Mouse (Mus musculus) embryonic facial prominence, embryonic 14.5 days (tissue): ENCODE results near the gene Dolpp1. TPM values are rescaled to one million over a fixed set of nuclear protein-coding genes. Genes with fewer than 3 reads are reported as not detected.

Source experiments
- ATAC-seq: fragments of 200-750 bp; cut with Nextera tagmentation; 2 replicates; pipeline ENCODE4 v1.8.0; 2017; ENCODE audit warnings: low read depth, moderate number of reproducible peaks, moderate TSS enrichment
- DNase-seq: peaks from one replicate; pipeline ENCODE4 v3.0.0-alpha.2; 2015; ENCODE audit warnings: low spot score
- H3K27ac ChIP-seq: fragments of 300-500 bp; sonication (generic); replicated peaks from 2 replicates; pipeline ENCODE4 v1.5.1; 2014; ENCODE audit warnings: low read depth, mild to moderate bottlenecking, low read length, moderate library complexity
- H3K27me3 ChIP-seq: fragments of 300-500 bp; sonication (generic); replicated peaks from 2 replicates; pipeline ENCODE4 v1.6.1; 2014; ENCODE audit warnings: low read length; ENCODE audit not compliant: control insufficient read depth, insufficient read depth
- H3K36me3 ChIP-seq: fragments of 300-500 bp; sonication (generic); 2 replicates; pipeline ENCODE4 v1.6.1; 2014; ENCODE audit warnings: low read length, mixed read lengths; ENCODE audit not compliant: control insufficient read depth, insufficient read depth
- H3K4me1 ChIP-seq: fragments of 300-500 bp; sonication (generic); 2 replicates; pipeline ENCODE4 v1.6.1; 2014; ENCODE audit warnings: antibody characterized with exemption, low read length; ENCODE audit not compliant: control insufficient read depth, insufficient read depth
- H3K4me2 ChIP-seq: fragments of 300-500 bp; sonication (generic); 2 replicates; pipeline ENCODE4 v1.6.1; 2014; ENCODE audit warnings: low read depth, mild to moderate bottlenecking, low read length, moderate library complexity, mixed read lengths
- H3K4me3 ChIP-seq: fragments of 300-500 bp; sonication (generic); 2 replicates; pipeline ENCODE4 v1.5.1; 2014; ENCODE audit warnings: low read depth, mild to moderate bottlenecking, low read length
- H3K9ac ChIP-seq: fragments of 300-500 bp; sonication (generic); 2 replicates; pipeline ENCODE4 v1.6.1; 2014; ENCODE audit warnings: low read depth, mild to moderate bottlenecking, low read length, moderate library complexity, mixed read lengths
- H3K9me3 ChIP-seq: fragments of 300-500 bp; sonication (generic); 2 replicates; pipeline ENCODE4 v1.6.1; 2016; ENCODE audit warnings: low read length; ENCODE audit not compliant: control insufficient read depth
- WGBS: fragments of 180-500 bp; shearing (Covaris S2); extraction: QIAGEN DNeasy Blood & Tissue Kit; methylation state at CpG from one replicate; pipeline ENCODE4 v1.1.7; 2014; 5-methylcytosine and 5-hydroxymethylcytosine counted together
- polyA plus RNA-seq: library from polyadenylated mRNA; unstranded; fragments of >200 nt; fragmentation: Nextera tagmentation; extraction: Ambion mirVana; gene quantifications from 2 replicates; pipeline ENCODE4 v1.2.1, GENCODE M21; 2014

The Dolpp1 gene
- polyA plus RNA-seq, 1 experiment from 2014 or later: 29.0 TPM

DNA sequence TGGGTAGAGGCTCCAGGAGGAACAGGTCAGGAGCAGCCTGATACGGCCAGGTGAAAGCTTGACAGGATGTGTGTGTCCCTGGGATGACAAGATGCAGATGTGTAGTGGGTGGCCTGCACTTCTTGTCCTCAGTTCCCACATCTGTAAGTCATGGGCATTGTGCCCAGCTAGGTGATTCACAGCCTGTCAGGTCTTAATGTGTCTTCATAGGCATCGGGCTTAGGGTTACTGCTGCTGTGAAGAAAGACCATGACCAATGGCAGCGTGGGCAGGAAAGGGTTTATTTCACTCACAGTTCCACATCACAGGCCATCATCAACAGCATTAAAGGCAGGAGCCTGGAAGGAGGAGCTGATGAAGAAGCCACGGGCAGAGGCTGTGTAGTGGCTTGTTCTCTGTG, 6.5 kb upstream of the Dolpp1 start:
- no peak for DNase-seq
- Histone ChIP-seq H3K9me3 (no peaks in the 10 kb centered on the region), H3K27me3 (no peaks in the 10 kb centered on the region), H3K27ac (no peak overlapping the region), H3K36me3 (peaks cover 42% of the 10 kb centered on the region), H3K4me2 (no peak overlapping the region), H3K4me3 (no peak overlapping the region), H3K9ac (no peak overlapping the region), H3K4me1 (no peaks in the 10 kb centered on the region)
- no peak for ATAC-seq
- 82% methylated on average over 4 of the region's 4 CpGs for WGBS

DNA sequence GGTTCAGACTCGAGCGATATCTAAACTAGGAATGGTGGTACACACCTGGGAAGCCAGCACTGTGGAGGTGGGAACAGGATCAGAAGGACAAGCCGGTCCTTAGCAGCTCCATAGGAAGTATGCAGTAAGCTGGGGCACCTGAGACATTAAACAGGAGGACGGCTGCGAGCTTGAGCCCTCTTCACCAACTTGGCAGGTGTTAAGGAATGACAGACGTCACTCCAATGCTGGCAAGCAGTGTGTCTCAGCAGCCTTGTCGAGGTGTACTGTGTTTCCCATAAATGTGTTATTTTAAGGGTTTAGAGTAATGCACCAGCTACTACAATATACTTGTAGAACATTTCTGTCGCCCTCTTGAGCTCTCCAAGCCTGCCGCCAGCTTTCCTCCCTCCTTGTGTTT, 5.1 kb upstream of the Dolpp1 start:
- H3K9ac ChIP-seq: no peak overlapping the region
- H3K27me3 ChIP-seq: no peaks in the 10 kb centered on the region
- no peak for DNase-seq
- 84% methylated on average over 9 of the region's 9 CpGs for WGBS
- no peak overlapping the region for H3K4me3 ChIP-seq
- H3K9me3 ChIP-seq: no peaks in the 10 kb centered on the region
- ATAC-seq: no peak
- H3K4me1 ChIP-seq: no peaks in the 10 kb centered on the region
- H3K27ac ChIP-seq: no peak overlapping the region
- H3K4me2 ChIP-seq: no peak overlapping the region
- peaks cover 30% of the 10 kb centered on the region; the same call in 1 of the 2 replicates for H3K36me3 ChIP-seq

DNA sequence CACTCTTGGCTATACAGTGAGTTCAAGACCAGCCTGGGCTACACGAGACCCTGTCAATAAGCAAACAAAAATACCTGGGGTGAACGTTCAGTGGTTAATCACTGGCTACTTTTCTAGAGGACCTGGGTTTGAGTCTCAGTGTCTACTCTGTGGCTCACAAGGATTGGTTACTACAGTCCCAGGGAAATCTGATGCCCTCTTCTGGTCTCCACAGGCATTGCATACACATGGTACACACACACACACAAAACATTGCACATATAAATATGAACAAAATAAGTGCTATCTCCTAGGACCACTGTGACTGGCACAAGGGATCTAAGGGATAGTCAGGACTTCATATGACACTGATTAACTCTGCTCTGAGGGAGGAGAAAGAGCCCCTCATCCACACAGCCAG, 3.1 kb upstream of the Dolpp1 start:
- Histone ChIP-seq H3K4me1 (peaks cover 6% of the 10 kb centered on the region; the same call in 1 of the 2 replicates), H3K36me3 (peaks cover 9% of the 10 kb centered on the region; the same call in 1 of the 2 replicates), H3K4me3 (no peak overlapping the region), H3K9ac (no peak overlapping the region), H3K27me3 (no peaks in the 10 kb centered on the region), H3K4me2 (no peak overlapping the region), H3K9me3 (no peaks in the 10 kb centered on the region), H3K27ac (no peak overlapping the region)
- 92% methylated on average over 2 of the region's 2 CpGs for WGBS
- DNase-seq: no peak
- ATAC-seq: no peak

DNA sequence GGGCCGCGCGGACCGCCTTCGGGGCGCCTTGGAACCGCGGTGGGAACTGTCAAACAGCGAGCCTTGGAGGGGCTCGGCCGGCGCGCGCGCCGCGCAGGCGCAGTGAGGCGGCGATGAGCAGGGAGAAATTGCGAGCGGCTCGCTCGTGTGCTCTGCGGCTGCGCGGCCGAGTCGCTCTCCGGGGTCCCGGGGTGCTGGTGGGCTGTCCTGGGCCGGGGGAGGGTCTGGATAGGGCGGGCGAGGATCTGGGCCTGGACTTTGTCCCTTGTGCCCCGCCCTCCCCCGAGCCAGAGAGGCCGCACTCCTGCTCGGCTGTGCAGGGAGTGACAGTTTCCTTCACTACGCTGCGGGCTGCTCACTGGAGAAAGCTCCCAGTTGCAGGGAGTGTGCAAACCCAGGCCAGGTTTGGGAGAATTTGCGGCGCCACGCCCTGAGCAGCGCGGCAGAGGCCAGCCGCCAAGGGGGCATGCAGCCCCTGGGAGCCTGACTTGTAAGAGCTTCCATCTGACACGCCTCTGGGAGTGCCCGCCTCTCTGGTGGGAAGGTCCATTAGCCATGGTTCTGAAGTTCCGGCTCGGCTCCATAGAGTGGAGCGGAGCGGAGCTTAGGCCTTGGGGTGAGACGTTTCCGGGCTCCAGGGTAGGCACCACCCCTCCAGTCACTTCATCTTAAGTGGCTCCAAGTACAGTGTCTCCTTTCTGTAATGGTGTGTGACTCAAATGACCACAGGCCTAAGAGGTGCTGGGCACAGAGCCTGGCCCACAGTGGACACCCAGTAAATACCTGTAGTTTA, 719 bp downstream of the Dolpp1 start:
- 0% methylated on average over 38 of the region's 54 CpGs for WGBS
- peak; percentile 80 for ATAC-seq

DNA sequence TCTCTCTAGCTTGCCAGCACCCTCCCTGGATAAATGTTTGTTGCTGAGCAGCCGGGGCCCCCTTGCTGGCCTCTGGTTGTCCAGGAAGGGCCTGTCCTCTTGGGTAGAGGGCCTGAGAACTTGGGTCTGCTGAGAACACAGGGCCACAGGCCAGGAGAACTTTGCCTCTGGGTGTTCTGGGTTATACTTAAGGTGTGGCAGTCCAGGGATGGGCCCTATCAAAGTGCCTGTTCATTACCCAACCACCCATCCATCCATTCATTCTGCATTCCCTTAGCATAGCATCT, 1.3 kb downstream of the Dolpp1 start:
- Histone ChIP-seq H3K36me3 (peaks cover 21% of the 10 kb centered on the region; the same call in 1 of the 2 replicates), H3K27me3 (no peaks in the 10 kb centered on the region), H3K27ac (peak overlapping the region; percentile 80), H3K9me3 (no peaks in the 10 kb centered on the region), H3K4me3 (peak overlapping the region; percentile 92), H3K4me2 (peak overlapping the region; percentile 94), H3K4me1 (peaks cover 6% of the 10 kb centered on the region; the same call in 1 of the 2 replicates), H3K9ac (peak overlapping the region; percentile 75)
- 60% methylated on average over 1 of the region's 1 CpGs for WGBS
- DNase-seq (no peak), ATAC-seq (no peak)

More for the DNA sequence above, 719 bp downstream of the Dolpp1 start:
- peak; percentile 89 for DNase-seq
- H3K9me3 ChIP-seq: no peaks in the 10 kb centered on the region
- H3K4me3 ChIP-seq: peak overlapping the region; percentile 92
- H3K4me2 ChIP-seq: peak overlapping the region; percentile 94
- peaks cover 6% of the 10 kb centered on the region; the same call in 1 of the 2 replicates for H3K4me1 ChIP-seq
- no peaks in the 10 kb centered on the region for H3K27me3 ChIP-seq
- H3K36me3 ChIP-seq: peaks cover 20% of the 10 kb centered on the region; the same call in 1 of the 2 replicates
- peak overlapping the region; percentile 75 for H3K9ac ChIP-seq
- H3K27ac ChIP-seq: peak overlapping the region; percentile 80

DNA sequence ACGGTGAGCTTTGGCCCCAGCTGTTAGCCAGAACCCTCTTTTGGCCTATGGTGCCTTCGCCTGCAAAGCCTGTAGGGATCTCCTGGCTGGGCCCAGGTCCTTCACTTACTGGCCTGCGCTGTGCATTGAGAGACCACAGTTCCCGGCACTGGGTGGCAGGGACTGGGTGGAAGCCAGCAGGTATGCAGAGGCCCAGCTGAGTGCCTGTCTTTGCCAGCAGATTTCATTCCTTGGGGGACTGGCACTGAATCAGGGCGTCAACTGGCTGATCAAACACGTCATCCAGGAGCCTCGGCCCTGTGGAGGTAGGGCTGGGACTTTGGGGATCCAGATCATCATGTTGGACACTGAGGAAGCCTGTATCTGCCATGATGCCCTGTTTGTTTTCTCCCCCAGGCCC, 3.7 kb downstream of the Dolpp1 start:
- Histone ChIP-seq H3K27ac (no peak overlapping the region), H3K36me3 (peaks cover 44% of the 10 kb centered on the region), H3K4me2 (no peak overlapping the region), H3K9ac (peak overlapping the region; percentile 25; the same call in 1 of the 2 replicates), H3K9me3 (no peaks in the 10 kb centered on the region), H3K4me3 (no peak overlapping the region), H3K27me3 (no peaks in the 10 kb centered on the region), H3K4me1 (peaks cover 6% of the 10 kb centered on the region; the same call in 1 of the 2 replicates)
- DNase-seq: no peak
- ATAC-seq: no peak
- WGBS: 88% methylated on average over 7 of the region's 7 CpGs

DNA sequence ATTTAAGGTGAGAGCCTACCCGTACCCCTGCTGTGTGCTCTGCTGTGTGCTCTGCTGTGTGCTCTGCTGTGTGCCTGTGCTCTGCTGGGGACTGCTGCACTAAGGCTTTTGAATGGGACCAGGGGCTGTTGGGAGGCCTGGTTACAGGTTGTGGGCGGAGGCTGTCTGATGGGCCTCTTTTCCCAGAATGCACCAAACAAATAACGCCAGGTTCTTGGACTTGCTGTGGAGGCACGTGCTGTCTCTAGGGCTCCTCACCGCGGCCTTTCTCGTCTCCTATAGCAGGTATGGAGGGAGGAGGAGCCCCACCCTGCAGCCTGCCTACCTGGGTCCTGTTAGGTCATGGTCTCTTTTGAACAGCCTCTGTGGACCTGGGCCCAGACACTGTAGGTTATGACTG, 4.2 kb downstream of the Dolpp1 start:
- peaks cover 6% of the 10 kb centered on the region; the same call in 1 of the 2 replicates for H3K4me1 ChIP-seq
- H3K9me3 ChIP-seq: no peaks in the 10 kb centered on the region
- H3K36me3 ChIP-seq: peaks cover 49% of the 10 kb centered on the region
- no peak overlapping the region for H3K4me3 ChIP-seq
- no peaks in the 10 kb centered on the region for H3K27me3 ChIP-seq
- H3K9ac ChIP-seq: no peak overlapping the region
- no peak overlapping the region for H3K4me2 ChIP-seq
- DNase-seq (no peak), ATAC-seq (no peak)
- H3K27ac ChIP-seq: no peak overlapping the region
- WGBS: 80% methylated on average over 7 of the region's 7 CpGs

DNA sequence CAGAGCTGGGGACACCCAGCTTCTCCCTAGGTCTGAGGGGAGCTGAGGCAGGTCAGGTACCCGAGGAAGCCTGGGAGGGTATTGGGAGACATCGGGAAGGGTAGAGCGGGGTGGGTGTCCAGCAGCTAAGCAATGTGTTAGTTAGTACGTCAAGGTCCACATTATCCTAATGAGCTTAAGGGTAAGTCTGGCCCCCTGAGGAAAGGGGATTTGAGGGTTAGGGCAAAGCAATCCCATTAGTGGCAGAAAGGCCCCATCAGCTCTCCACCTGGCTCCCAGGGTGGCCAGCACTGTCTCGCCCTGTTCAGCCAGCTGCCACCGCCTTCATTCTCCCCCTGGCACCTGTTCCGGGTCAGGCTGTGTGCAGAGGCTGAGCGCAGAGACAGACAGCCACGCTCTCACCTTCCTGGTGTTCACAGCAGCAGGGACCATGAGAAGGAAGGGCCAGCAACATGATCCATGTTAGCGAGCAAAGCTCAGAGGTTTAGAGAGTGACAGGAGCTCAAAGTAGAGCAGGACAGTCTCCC, 6.0 kb downstream of the Dolpp1 start:
- ATAC-seq: no peak; the same call in 1 of the 2 replicates
- H3K4me1 ChIP-seq: peaks cover 6% of the 10 kb centered on the region; the same call in 1 of the 2 replicates
- no peaks in the 10 kb centered on the region for H3K9me3 ChIP-seq
- H3K4me2 ChIP-seq: no peak overlapping the region
- H3K27me3 ChIP-seq: no peaks in the 10 kb centered on the region
- no peak overlapping the region for H3K4me3 ChIP-seq
- no peak for DNase-seq
- WGBS: 77% methylated on average over 10 of the region's 10 CpGs
- H3K9ac ChIP-seq: no peak overlapping the region
- peaks cover 66% of the 10 kb centered on the region for H3K36me3 ChIP-seq
- no peak overlapping the region for H3K27ac ChIP-seq
